Mouse (Mus musculus): ENCODE results near the gene Arrdc2. TPM values are rescaled to one million over a fixed set of nuclear protein-coding genes. Genes with fewer than 3 reads are reported as not detected.

Arrdc2 gene
- polyA plus RNA-seq, 1 experiment from 2014 or later, result 8.0 TPM

GRCm38 (mm10) chr8:70856541-70857197, 17.1 kb upstream of the Arrdc2 start:
- Histone ChIP-seq H3K9me3 (ENCODE audit: control insufficient read depth, low read length) (no peaks in the 10 kb centered on the region), H3K36me3 (ENCODE audit: control insufficient read depth, insufficient read depth, low read length) (no peaks in the 10 kb centered on the region; the same call in 1 of the 2 replicates), H3K9ac (ENCODE audit: low read length) (peak overlapping the region; percentile 61), H3K27ac (ENCODE audit: low read depth, low read length) (no peak overlapping the region), H3K4me1 (ENCODE audit: control insufficient read depth, insufficient read depth, low read length) (peaks cover 28% of the 10 kb centered on the region), H3K27me3 (ENCODE audit: control insufficient read depth, insufficient read depth, low read length) (peaks cover 2% of the 10 kb centered on the region; the same call in 1 of the 2 replicates), H3K4me2 (peak overlapping the region; percentile 81), H3K4me3 (ENCODE audit: low read depth, low read length) (peak overlapping the region; percentile 40)
- WGBS, result 9% methylated on average over 29 of the region's 33 CpGs
- peak; percentile 91 for DNase-seq (ENCODE audit: low spot score, missing footprints)
- ATAC-seq (ENCODE audit: low FRiP score), result peak; percentile 83

DNA sequence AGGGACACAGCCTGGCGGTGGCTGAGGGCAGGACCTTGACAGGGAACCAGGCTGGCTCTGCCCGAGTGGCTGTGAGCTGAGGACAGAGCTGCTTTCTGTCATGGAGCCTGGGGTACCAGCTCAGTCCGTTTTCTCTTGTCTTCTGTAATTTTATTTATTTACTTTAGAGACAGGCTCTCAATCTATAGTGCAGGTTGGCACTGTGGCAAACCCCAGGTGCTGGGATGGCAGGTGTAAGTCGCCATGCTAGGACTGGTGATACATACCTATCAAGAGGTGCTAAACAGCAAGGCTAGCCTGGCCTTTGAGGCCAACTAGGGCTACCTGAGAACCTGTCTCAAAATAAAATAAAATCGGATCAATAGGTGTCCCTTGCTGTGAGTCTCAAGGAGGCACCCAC, 16.5 kb upstream of the Arrdc2 start:
- no peak overlapping the region for H3K27ac ChIP-seq (ENCODE audit: low read depth, low read length)
- no peaks in the 10 kb centered on the region for H3K9me3 ChIP-seq (ENCODE audit: control insufficient read depth, low read length)
- no peak for ATAC-seq (ENCODE audit: low FRiP score)
- H3K4me2 ChIP-seq, result no peak overlapping the region
- H3K9ac ChIP-seq (ENCODE audit: low read length), result no peak overlapping the region
- H3K4me1 ChIP-seq (ENCODE audit: control insufficient read depth, insufficient read depth, low read length), result peaks cover 28% of the 10 kb centered on the region
- H3K4me3 ChIP-seq (ENCODE audit: low read depth, low read length), result no peak overlapping the region
- DNase-seq (ENCODE audit: low spot score, missing footprints), result no peak
- no peaks in the 10 kb centered on the region; the same call in 1 of the 2 replicates for H3K36me3 ChIP-seq (ENCODE audit: control insufficient read depth, insufficient read depth, low read length)
- H3K27me3 ChIP-seq (ENCODE audit: control insufficient read depth, insufficient read depth, low read length), result no peaks in the 10 kb centered on the region; the same call in 1 of the 2 replicates
- WGBS, result 67% methylated on average over 5 of the region's 5 CpGs

GRCm38 (mm10) chr8:70853863-70854262, 14.3 kb upstream of the Arrdc2 start:
- ATAC-seq (ENCODE audit: low FRiP score) (no peak), DNase-seq (ENCODE audit: low spot score, missing footprints) (no peak)
- H3K4me3 ChIP-seq (ENCODE audit: low read depth, low read length), result no peak overlapping the region
- WGBS, result 78% methylated on average over 2 of the region's 2 CpGs
- no peak overlapping the region for H3K9ac ChIP-seq (ENCODE audit: low read length)
- H3K27me3 ChIP-seq (ENCODE audit: control insufficient read depth, insufficient read depth, low read length), result no peaks in the 10 kb centered on the region; the same call in 1 of the 2 replicates
- no peak overlapping the region for H3K4me2 ChIP-seq
- no peaks in the 10 kb centered on the region for H3K9me3 ChIP-seq (ENCODE audit: control insufficient read depth, low read length)
- no peaks in the 10 kb centered on the region; the same call in 1 of the 2 replicates for H3K36me3 ChIP-seq (ENCODE audit: control insufficient read depth, insufficient read depth, low read length)
- H3K4me1 ChIP-seq (ENCODE audit: control insufficient read depth, insufficient read depth, low read length), result peaks cover 28% of the 10 kb centered on the region
- H3K27ac ChIP-seq (ENCODE audit: low read depth, low read length), result no peak overlapping the region

DNA sequence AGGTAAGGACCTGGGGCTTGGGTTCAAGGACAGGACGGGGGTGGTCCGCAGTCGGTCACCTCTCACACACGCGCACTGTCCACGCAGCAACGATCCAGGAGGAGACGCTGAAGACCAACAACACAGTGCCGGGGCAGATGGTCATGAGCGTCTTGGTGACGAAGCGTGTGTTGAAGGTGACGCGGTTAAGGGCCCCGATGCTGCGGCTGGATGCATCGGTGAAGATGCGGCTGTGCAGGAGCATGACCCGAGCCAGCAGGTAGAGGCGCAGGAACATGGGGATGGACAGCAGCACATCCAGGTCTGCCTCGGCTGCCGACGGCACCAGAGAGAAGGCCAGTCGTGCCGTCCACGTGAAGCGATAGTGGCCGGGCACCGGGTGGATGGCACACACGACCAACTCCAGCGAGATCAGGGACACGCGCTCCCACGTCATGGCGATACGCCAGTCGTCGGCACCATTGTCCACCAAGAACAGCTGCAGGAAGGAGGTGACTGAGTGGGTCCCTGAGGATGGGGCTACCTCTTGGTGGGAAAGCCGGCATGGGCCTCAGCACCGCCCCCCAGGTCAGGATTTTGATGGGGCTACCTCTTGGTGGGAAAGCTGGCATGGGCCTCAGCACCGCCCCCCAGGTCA, 13.2 kb upstream of the Arrdc2 start:
- no peak for ATAC-seq (ENCODE audit: low FRiP score)
- H3K27me3 ChIP-seq (ENCODE audit: control insufficient read depth, insufficient read depth, low read length), result no peaks in the 10 kb centered on the region; the same call in 1 of the 2 replicates
- 91% methylated on average over 41 of the region's 41 CpGs for WGBS

DNA sequence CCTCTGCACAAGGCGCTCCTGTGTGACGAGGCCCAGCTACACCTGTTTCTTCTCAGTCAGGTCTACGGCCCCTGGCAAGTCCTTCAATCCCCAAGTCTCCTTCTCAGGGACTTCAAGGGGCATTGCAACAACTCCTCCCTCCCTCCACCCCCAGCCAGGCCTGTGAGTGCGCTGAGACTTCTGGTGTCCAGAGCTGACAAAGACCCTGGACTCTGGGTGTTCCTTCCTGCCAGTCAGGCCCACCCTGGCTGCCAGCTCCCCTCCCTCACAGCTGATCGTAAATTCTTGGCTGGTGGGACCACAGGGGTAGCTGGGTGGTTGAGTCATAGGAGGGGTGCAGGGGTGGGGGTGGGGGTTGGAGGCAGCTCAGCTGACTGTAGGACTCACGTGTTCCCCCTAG, 12.3 kb upstream of the Arrdc2 start:
- no peaks in the 10 kb centered on the region; the same call in 1 of the 2 replicates for H3K27me3 ChIP-seq (ENCODE audit: control insufficient read depth, insufficient read depth, low read length)
- no peak overlapping the region for H3K27ac ChIP-seq (ENCODE audit: low read depth, low read length)

More for the DNA sequence above, 13.2 kb upstream of the Arrdc2 start:
- Histone ChIP-seq H3K36me3 (ENCODE audit: control insufficient read depth, insufficient read depth, low read length) (no peaks in the 10 kb centered on the region; the same call in 1 of the 2 replicates), H3K27ac (ENCODE audit: low read depth, low read length) (no peak overlapping the region), H3K9ac (ENCODE audit: low read length) (no peak overlapping the region), H3K4me3 (ENCODE audit: low read depth, low read length) (no peak overlapping the region), H3K4me2 (no peak overlapping the region), H3K4me1 (ENCODE audit: control insufficient read depth, insufficient read depth, low read length) (peaks cover 18% of the 10 kb centered on the region), H3K9me3 (ENCODE audit: control insufficient read depth, low read length) (no peaks in the 10 kb centered on the region)
- DNase-seq (ENCODE audit: low spot score, missing footprints), result no peak

GRCm38 (mm10) chr8:70850947-70851346, 11.4 kb upstream of the Arrdc2 start:
- H3K9ac ChIP-seq (ENCODE audit: low read length), result no peak overlapping the region
- no peaks in the 10 kb centered on the region; the same call in 1 of the 2 replicates for H3K27me3 ChIP-seq (ENCODE audit: control insufficient read depth, insufficient read depth, low read length)
- DNase-seq (ENCODE audit: low spot score, missing footprints), result no peak
- no peak overlapping the region for H3K4me3 ChIP-seq (ENCODE audit: low read depth, low read length)
- ATAC-seq (ENCODE audit: low FRiP score), result no peak
- no peaks in the 10 kb centered on the region; the same call in 1 of the 2 replicates for H3K36me3 ChIP-seq (ENCODE audit: control insufficient read depth, insufficient read depth, low read length)
- H3K9me3 ChIP-seq (ENCODE audit: control insufficient read depth, low read length), result no peaks in the 10 kb centered on the region
- H3K4me1 ChIP-seq (ENCODE audit: control insufficient read depth, insufficient read depth, low read length), result peaks cover 4% of the 10 kb centered on the region; the same call in 1 of the 2 replicates
- no peak overlapping the region for H3K27ac ChIP-seq (ENCODE audit: low read depth, low read length)
- H3K4me2 ChIP-seq, result no peak overlapping the region
- WGBS, result 89% methylated on average over 4 of the region's 4 CpGs

More for the DNA sequence above, 12.3 kb upstream of the Arrdc2 start:
- no peak overlapping the region for H3K9ac ChIP-seq (ENCODE audit: low read length)
- no peak for ATAC-seq (ENCODE audit: low FRiP score)
- H3K9me3 ChIP-seq (ENCODE audit: control insufficient read depth, low read length), result no peaks in the 10 kb centered on the region
- H3K4me2 ChIP-seq, result no peak overlapping the region
- H3K4me3 ChIP-seq (ENCODE audit: low read depth, low read length), result no peak overlapping the region
- peaks cover 9% of the 10 kb centered on the region; the same call in 1 of the 2 replicates for H3K4me1 ChIP-seq (ENCODE audit: control insufficient read depth, insufficient read depth, low read length)
- no peaks in the 10 kb centered on the region; the same call in 1 of the 2 replicates for H3K36me3 ChIP-seq (ENCODE audit: control insufficient read depth, insufficient read depth, low read length)
- WGBS, result 71% methylated on average over 6 of the region's 6 CpGs
- no peak for DNase-seq (ENCODE audit: low spot score, missing footprints)

DNA sequence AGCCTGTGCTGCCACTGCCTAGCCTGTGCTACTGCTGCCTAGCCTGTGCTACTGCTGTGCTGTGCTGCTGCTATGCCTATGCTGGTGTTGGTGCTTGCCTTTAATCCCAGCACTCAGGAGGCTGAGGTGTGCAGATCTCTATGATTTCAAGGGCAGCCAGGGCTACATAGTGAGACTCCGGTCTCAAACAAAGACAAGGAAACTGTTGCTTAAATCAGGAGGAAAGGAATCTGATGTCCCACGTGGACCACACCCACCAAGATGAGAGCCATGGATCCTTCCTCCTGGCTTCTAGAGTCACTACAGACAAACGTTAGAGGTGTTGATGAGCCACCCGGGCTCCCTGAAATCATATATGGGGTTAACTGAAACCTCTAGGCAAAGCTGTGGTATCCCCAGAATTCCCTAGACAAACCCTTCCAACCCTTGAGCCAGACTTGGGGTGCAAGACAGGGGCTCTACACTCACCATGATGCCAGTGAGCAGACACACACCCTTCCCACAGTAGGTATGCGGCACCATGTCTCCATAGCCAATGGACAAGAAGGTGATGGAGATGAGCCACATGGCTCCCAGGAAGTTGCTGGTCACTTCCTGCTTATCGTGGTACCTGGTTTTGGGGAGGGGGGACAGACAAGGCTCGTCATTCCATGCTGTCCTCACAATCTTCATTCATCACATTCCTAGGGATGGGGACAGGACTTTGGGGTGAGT, 10.8 kb upstream of the Arrdc2 start:
- no peak overlapping the region for H3K4me3 ChIP-seq (ENCODE audit: low read depth, low read length)
- no peak overlapping the region for H3K9ac ChIP-seq (ENCODE audit: low read length)
- no peak overlapping the region for H3K27ac ChIP-seq (ENCODE audit: low read depth, low read length)

DNA sequence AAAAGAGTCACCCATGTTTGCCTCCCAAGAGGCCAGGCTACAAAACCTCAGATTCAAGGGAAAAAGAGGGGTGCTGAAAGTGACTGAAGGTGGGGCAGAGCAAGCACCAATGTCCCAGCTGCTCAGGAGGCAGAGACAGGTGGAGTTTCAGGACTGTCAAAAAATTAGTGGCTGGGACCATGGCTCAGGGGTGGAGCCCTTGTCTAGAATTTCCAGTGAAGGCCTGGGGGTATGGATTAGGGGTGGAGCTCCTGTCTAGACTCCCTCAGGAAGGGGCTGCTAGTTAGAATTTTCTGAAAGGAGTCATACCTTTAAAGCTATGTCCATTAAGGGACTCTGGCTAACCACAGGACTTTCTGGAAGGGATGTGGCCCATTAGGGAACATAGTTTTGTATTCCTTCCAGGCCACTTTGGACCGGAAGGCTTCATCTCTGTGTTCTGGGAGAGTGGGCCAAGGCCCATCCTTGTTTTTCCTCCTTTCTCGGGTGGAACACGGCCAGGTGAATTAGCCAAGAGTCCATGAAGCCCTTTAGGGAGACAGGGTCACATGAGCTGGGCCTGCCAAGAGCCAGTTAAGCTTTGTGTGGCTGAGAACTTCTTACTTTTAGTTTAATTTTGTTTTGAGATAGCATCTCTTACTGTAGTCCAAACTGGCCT, 9.9 kb upstream of the Arrdc2 start:
- H3K4me2 ChIP-seq, result no peak overlapping the region
- no peak for ATAC-seq (ENCODE audit: low FRiP score)

More for the DNA sequence above, 10.8 kb upstream of the Arrdc2 start:
- DNase-seq (ENCODE audit: low spot score, missing footprints), result no peak
- no peak for ATAC-seq (ENCODE audit: low FRiP score)
- 80% methylated on average over 7 of the region's 7 CpGs for WGBS
- Histone ChIP-seq H3K4me1 (ENCODE audit: control insufficient read depth, insufficient read depth, low read length) (peaks cover 4% of the 10 kb centered on the region; the same call in 1 of the 2 replicates), H3K27me3 (ENCODE audit: control insufficient read depth, insufficient read depth, low read length) (no peaks in the 10 kb centered on the region; the same call in 1 of the 2 replicates), H3K36me3 (ENCODE audit: control insufficient read depth, insufficient read depth, low read length) (no peaks in the 10 kb centered on the region; the same call in 1 of the 2 replicates), H3K4me2 (no peak overlapping the region), H3K9me3 (ENCODE audit: control insufficient read depth, low read length) (no peaks in the 10 kb centered on the region)

More for the DNA sequence above, 9.9 kb upstream of the Arrdc2 start:
- H3K36me3 ChIP-seq (ENCODE audit: control insufficient read depth, insufficient read depth, low read length), result no peaks in the 10 kb centered on the region
- DNase-seq (ENCODE audit: low spot score, missing footprints), result no peak
- no peak overlapping the region for H3K27ac ChIP-seq (ENCODE audit: low read depth, low read length)
- H3K9me3 ChIP-seq (ENCODE audit: control insufficient read depth, low read length), result no peaks in the 10 kb centered on the region
- no peak overlapping the region for H3K4me3 ChIP-seq (ENCODE audit: low read depth, low read length)
- H3K27me3 ChIP-seq (ENCODE audit: control insufficient read depth, insufficient read depth, low read length), result no peaks in the 10 kb centered on the region; the same call in 1 of the 2 replicates
- H3K4me1 ChIP-seq (ENCODE audit: control insufficient read depth, insufficient read depth, low read length), result no peaks in the 10 kb centered on the region
- no peak overlapping the region for H3K9ac ChIP-seq (ENCODE audit: low read length)
- WGBS, result 85% methylated on average over 3 of the region's 3 CpGs

Data from midbrain, embryonic 11.5 days (tissue).